Mouse (Mus musculus): Measurements from ENCODE around the gene Aprt. TPM values are rescaled to one million over a fixed set of nuclear protein-coding genes. Genes with fewer than 3 reads are reported as not detected.

Aprt gene
- polyA plus RNA-seq, 1 experiment from 2014 or later = 305 TPM

DNA sequence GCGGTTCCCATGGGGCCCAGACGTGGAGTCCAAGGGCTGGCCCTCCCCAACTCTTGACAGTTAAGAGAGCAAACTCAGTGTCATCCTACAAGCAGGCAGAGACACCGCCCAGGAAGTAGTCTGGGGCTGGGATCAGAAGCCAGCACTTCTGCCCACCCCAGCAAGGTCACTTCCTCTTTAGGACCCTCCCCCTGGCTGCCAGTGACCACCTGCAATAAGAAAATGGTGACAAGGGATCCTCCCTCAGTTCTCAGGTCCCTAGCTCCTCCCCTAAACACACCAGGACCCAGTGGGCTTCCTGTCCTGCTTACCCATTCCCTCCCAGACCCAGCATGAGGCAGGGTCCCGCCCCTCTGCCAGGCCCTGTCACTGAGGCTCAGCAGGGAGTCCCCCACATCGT lies 28.9 kb downstream of the Aprt start:
- peak overlapping the region; percentile 23; the same call in 1 of the 2 replicates for H3K4me2 ChIP-seq
- H3K4me3 ChIP-seq (replicated peaks) = no peak overlapping the region
- ATAC-seq (ENCODE audit: insufficient number of reproducible peaks, insufficient read depth, low FRiP score, low TSS enrichment, low read depth) = no peak

GRCm38 (mm10) chr8:122546811-122547453 lies 29.8 kb downstream of the Aprt start:
- Histone ChIP-seq H3K36me3 (peaks cover 6% of the 10 kb centered on the region; the same call in 1 of the 2 replicates), H3K4me3 (replicated peaks) (no peak overlapping the region), H3K9ac (replicated peaks) (peak overlapping the region; percentile 28), H3K27ac (peak overlapping the region; percentile 32; the same call in 1 of the 2 replicates), H3K4me1 (replicated peaks) (peaks cover 41% of the 10 kb centered on the region), H3K9me3 (no peaks in the 10 kb centered on the region), H3K27me3 (0 out of 2 replicates have a peak, but pooled peaks cover 3% of the 10 kb centered on the region), H3K4me2 (peak overlapping the region; percentile 23; the same call in 1 of the 2 replicates)
- ATAC-seq (ENCODE audit: insufficient number of reproducible peaks, insufficient read depth, low FRiP score, low TSS enrichment, low read depth) = no peak
- WGBS = 49% methylated on average over 24 of the region's 24 CpGs

More for the DNA sequence above, 28.9 kb downstream of the Aprt start:
- H3K4me1 ChIP-seq (replicated peaks) = peaks cover 41% of the 10 kb centered on the region
- H3K9ac ChIP-seq (replicated peaks) = no peak overlapping the region
- H3K27me3 ChIP-seq = 0 out of 2 replicates have a peak, but pooled peaks cover 3% of the 10 kb centered on the region
- 0 out of 2 replicates have a peak overlapping the region, but pooled peaks have one; percentile 29 for H3K27ac ChIP-seq
- H3K36me3 ChIP-seq = peaks cover 6% of the 10 kb centered on the region; the same call in 1 of the 2 replicates
- WGBS = 24% methylated on average over 5 of the region's 5 CpGs
- H3K9me3 ChIP-seq = no peaks in the 10 kb centered on the region

- H3K9ac ChIP-seq (replicated peaks) = peak overlapping the region; percentile 28; the same call in 1 of the 2 replicates
- no peak overlapping the region for H3K4me3 ChIP-seq (replicated peaks)
- 0 out of 2 replicates have a peak, but pooled peaks cover 3% of the 10 kb centered on the region for H3K27me3 ChIP-seq
- 84% methylated on average over 7 of the region's 7 CpGs for WGBS
- H3K9me3 ChIP-seq = no peaks in the 10 kb centered on the region
- H3K4me2 ChIP-seq = no peak overlapping the region
- no peak overlapping the region for H3K27ac ChIP-seq
- ATAC-seq (ENCODE audit: insufficient number of reproducible peaks, insufficient read depth, low FRiP score, low TSS enrichment, low read depth) = no peak
- H3K36me3 ChIP-seq = peaks cover 6% of the 10 kb centered on the region; the same call in 1 of the 2 replicates
- H3K4me1 ChIP-seq (replicated peaks) = peaks cover 38% of the 10 kb centered on the region
These were observed 30.5 kb downstream of the Aprt start for GRCm38 (mm10) chr8:122546066-122546755.

DNA sequence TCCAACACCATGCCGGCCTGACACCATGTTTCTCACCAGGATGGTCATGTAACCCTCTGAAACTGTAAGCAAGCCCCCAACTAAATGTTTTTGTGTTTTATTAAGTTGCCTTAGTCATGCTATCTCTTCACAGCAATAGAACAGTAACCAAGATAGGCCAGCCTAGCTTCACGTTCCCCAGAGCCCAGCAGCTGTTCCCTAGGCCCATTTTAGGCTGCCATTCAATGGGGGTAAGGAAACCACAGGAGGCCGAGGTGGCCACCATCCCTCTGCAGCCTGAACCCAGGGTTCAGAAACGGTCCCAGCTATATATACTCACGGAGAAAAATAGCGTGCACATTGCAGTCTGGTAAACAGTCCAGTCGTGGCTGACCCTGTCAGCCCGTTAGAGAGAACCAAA lies 32.6 kb downstream of the Aprt start:
- no peak overlapping the region for H3K9ac ChIP-seq (replicated peaks)
- 0 out of 2 replicates have a peak, but pooled peaks cover 3% of the 10 kb centered on the region for H3K27me3 ChIP-seq
- H3K9me3 ChIP-seq = no peaks in the 10 kb centered on the region
- 89% methylated on average over 8 of the region's 8 CpGs for WGBS
- no peak overlapping the region for H3K4me2 ChIP-seq
- peaks cover 6% of the 10 kb centered on the region; the same call in 1 of the 2 replicates for H3K36me3 ChIP-seq
- no peak for ATAC-seq (ENCODE audit: insufficient number of reproducible peaks, insufficient read depth, low FRiP score, low TSS enrichment, low read depth)
- H3K4me3 ChIP-seq (replicated peaks) = no peak overlapping the region
- no peak overlapping the region for H3K27ac ChIP-seq
- peaks cover 26% of the 10 kb centered on the region for H3K4me1 ChIP-seq (replicated peaks)

GRCm38 (mm10) chr8:122538310-122539076 lies 38.2 kb downstream of the Aprt start:
- Histone ChIP-seq H3K27ac (no peak overlapping the region), H3K4me2 (no peak overlapping the region), H3K27me3 (no peaks in the 10 kb centered on the region), H3K9ac (replicated peaks) (0 out of 2 replicates have a peak overlapping the region, but pooled peaks have one; percentile 23), H3K9me3 (0 out of 2 replicates have a peak, but pooled peaks cover 5% of the 10 kb centered on the region), H3K4me3 (replicated peaks) (no peak overlapping the region), H3K36me3 (no peaks in the 10 kb centered on the region), H3K4me1 (replicated peaks) (peaks cover 13% of the 10 kb centered on the region)
- ATAC-seq (ENCODE audit: insufficient number of reproducible peaks, insufficient read depth, low FRiP score, low TSS enrichment, low read depth) = no peak
- WGBS = 92% methylated on average over 9 of the region's 9 CpGs

GRCm38 (mm10) chr8:122537812-122538211 lies 38.9 kb downstream of the Aprt start:
- H3K4me3 ChIP-seq (replicated peaks) = no peak overlapping the region
- no peak for ATAC-seq (ENCODE audit: insufficient number of reproducible peaks, insufficient read depth, low FRiP score, low TSS enrichment, low read depth)
- H3K4me2 ChIP-seq = no peak overlapping the region
- peak overlapping the region; percentile 29; the same call in 1 of the 2 replicates for H3K27ac ChIP-seq
- 0 out of 2 replicates have a peak, but pooled peaks cover 5% of the 10 kb centered on the region for H3K9me3 ChIP-seq
- no peaks in the 10 kb centered on the region for H3K36me3 ChIP-seq
- no peak overlapping the region for H3K9ac ChIP-seq (replicated peaks)
- 76% methylated on average over 2 of the region's 2 CpGs for WGBS
- H3K27me3 ChIP-seq = no peaks in the 10 kb centered on the region
- peaks cover 19% of the 10 kb centered on the region for H3K4me1 ChIP-seq (replicated peaks)

DNA sequence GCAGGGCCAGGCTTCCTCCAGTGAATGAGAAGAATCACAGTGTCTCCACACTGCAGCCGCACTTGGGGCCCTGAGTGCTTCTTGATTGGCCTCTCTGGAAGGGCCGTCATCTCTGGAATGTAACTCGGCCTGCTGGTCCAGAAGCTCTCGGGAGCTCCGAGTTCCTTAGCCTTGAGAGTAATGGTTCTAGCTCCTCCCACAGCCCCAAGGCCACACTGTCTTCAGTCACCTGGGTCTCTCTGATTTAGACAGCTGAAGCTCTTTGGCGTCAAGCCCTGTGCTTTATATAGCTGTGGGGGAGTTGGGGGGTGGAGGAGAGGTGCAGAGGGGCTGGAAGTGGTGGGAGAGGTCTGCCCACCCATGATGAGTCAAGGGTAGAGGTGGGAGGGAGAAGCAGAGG lies 39.7 kb downstream of the Aprt start:
- 21% methylated on average over 6 of the region's 6 CpGs for WGBS
- Histone ChIP-seq H3K9me3 (0 out of 2 replicates have a peak, but pooled peaks cover 5% of the 10 kb centered on the region), H3K4me1 (replicated peaks) (peaks cover 23% of the 10 kb centered on the region), H3K4me3 (replicated peaks) (no peak overlapping the region), H3K36me3 (no peaks in the 10 kb centered on the region), H3K27me3 (no peaks in the 10 kb centered on the region), H3K27ac (peak overlapping the region; percentile 29; the same call in 1 of the 2 replicates), H3K9ac (replicated peaks) (no peak overlapping the region), H3K4me2 (peak overlapping the region; percentile 10; the same call in 1 of the 2 replicates)
- ATAC-seq (ENCODE audit: insufficient number of reproducible peaks, insufficient read depth, low FRiP score, low TSS enrichment, low read depth) = no peak

DNA sequence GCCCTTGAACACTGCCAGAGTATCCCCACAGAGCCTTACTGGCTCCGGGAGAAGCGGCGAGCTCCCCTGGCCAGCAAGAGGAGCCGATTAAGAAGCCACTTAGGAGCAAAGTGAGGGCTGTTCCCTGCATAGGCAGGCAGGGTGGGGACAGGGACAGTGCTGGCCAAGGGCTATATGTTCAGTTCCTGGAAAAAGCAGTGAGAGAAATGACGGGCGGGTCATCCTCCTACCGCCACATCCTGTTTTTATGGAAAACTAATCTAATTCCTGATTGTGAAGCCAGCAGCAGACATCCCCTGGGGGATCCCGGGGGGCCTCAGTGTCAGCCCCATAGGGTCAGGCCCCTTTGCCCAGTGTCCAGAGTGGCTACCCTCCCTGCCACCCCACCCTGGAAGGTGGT lies 45.4 kb downstream of the Aprt start:
- Histone ChIP-seq H3K4me3 (replicated peaks) (no peak overlapping the region), H3K36me3 (no peaks in the 10 kb centered on the region), H3K9me3 (no peaks in the 10 kb centered on the region), H3K4me2 (no peak overlapping the region), H3K9ac (replicated peaks) (no peak overlapping the region), H3K4me1 (replicated peaks) (peaks cover 20% of the 10 kb centered on the region), H3K27me3 (no peaks in the 10 kb centered on the region), H3K27ac (no peak overlapping the region)
- no peak for ATAC-seq (ENCODE audit: insufficient number of reproducible peaks, insufficient read depth, low FRiP score, low TSS enrichment, low read depth)
- WGBS = 84% methylated on average over 8 of the region's 8 CpGs

DNA sequence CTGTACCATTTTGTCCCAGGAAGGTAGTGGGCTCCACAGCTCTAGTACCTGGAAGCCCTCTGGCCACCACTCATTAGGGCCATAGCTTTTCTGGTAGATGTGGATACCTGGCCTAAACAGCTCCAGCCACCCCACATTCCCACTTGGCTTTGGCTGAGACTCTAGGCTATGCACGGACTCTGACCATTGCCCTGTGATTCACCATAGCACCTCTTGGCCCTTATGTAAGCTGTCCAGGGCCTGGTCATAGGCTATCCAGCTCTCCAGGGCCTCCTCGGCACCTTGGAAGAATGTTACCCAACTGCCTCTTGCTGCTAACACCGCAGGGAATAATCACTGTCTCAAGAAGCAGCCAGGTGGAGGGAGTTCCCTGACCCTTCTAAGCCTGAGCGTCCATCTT lies 47.5 kb downstream of the Aprt start:
- no peak for ATAC-seq (ENCODE audit: insufficient number of reproducible peaks, insufficient read depth, low FRiP score, low TSS enrichment, low read depth)
- Histone ChIP-seq H3K4me1 (replicated peaks) (peaks cover 40% of the 10 kb centered on the region), H3K27me3 (no peaks in the 10 kb centered on the region), H3K4me3 (replicated peaks) (no peak overlapping the region), H3K9ac (replicated peaks) (no peak overlapping the region), H3K27ac (no peak overlapping the region), H3K9me3 (no peaks in the 10 kb centered on the region), H3K36me3 (no peaks in the 10 kb centered on the region), H3K4me2 (no peak overlapping the region)
- 88% methylated on average over 4 of the region's 4 CpGs for WGBS

GRCm38 (mm10) chr8:122527937-122528336 lies 48.8 kb downstream of the Aprt start:
- Histone ChIP-seq H3K9ac (replicated peaks) (no peak overlapping the region), H3K9me3 (no peaks in the 10 kb centered on the region), H3K36me3 (no peaks in the 10 kb centered on the region), H3K27me3 (no peaks in the 10 kb centered on the region), H3K4me1 (replicated peaks) (peaks cover 49% of the 10 kb centered on the region), H3K27ac (no peak overlapping the region), H3K4me3 (replicated peaks) (no peak overlapping the region), H3K4me2 (no peak overlapping the region)
- WGBS = 89% methylated on average over 3 of the region's 3 CpGs
- no peak for ATAC-seq (ENCODE audit: insufficient number of reproducible peaks, insufficient read depth, low FRiP score, low TSS enrichment, low read depth)
